Mouse (Mus musculus) limb, embryonic 11.5 days (tissue): ENCODE data around the gene Agr3. TPM values are rescaled to one million over a fixed set of nuclear protein-coding genes. Genes with fewer than 3 reads are reported as not detected.
A peak's percentile ranks its signal among the peaks of the same experiment; 100 is the strongest.

Experiments
- ATAC-seq: fragments of 200-750 bp; cut with Nextera tagmentation; 2 replicates; pipeline ENCODE4 v1.8.0; 2017; ENCODE audit warnings: low read depth; ENCODE audit not compliant: insufficient number of reproducible peaks, low FRiP score, low TSS enrichment
- DNase-seq: peaks from one replicate; pipeline ENCODE4 v3.0.0-alpha.2; 2015; ENCODE audit warnings: low spot score
- H3K27ac ChIP-seq: fragments of 300-500 bp; sonication (generic); replicated peaks from 2 replicates; pipeline ENCODE4 v1.5.1; 2014; ENCODE audit warnings: low read depth, mild to moderate bottlenecking, low read length
- H3K27me3 ChIP-seq: fragments of 300-500 bp; sonication (generic); 2 replicates; pipeline ENCODE4 v1.6.1; 2014; ENCODE audit warnings: mild to moderate bottlenecking, low read length, mixed read lengths; ENCODE audit not compliant: control insufficient read depth, insufficient read depth
- H3K36me3 ChIP-seq: fragments of 300-500 bp; sonication (generic); 2 replicates; pipeline ENCODE4 v1.6.1; 2014; ENCODE audit warnings: mild to moderate bottlenecking, low read length, moderate library complexity, mixed read lengths; ENCODE audit not compliant: control insufficient read depth, insufficient read depth
- H3K4me1 ChIP-seq: fragments of 300-500 bp; sonication (generic); 2 replicates; pipeline ENCODE4 v1.6.1; 2014; ENCODE audit warnings: low read length, mixed read lengths; ENCODE audit not compliant: control insufficient read depth, insufficient read depth
- H3K4me2 ChIP-seq: fragments of 300-500 bp; sonication (generic); 2 replicates; pipeline ENCODE4 v1.6.1; 2014; ENCODE audit warnings: low read depth, mild to moderate bottlenecking, moderate library complexity; ENCODE audit not compliant: severe bottlenecking
- H3K4me3 ChIP-seq: fragments of 300-500 bp; sonication (generic); 2 replicates; pipeline ENCODE4 v1.5.1; 2014; ENCODE audit warnings: low read depth, low read length
- H3K9ac ChIP-seq: fragments of 300-500 bp; sonication (generic); 2 replicates; pipeline ENCODE4 v1.6.1; 2014; ENCODE audit warnings: mild to moderate bottlenecking, low read length
- H3K9me3 ChIP-seq: fragments of 300-500 bp; sonication (generic); 2 replicates; pipeline ENCODE4 v1.6.1; 2016; ENCODE audit warnings: low read length; ENCODE audit not compliant: control insufficient read depth
- WGBS: fragments of 180-500 bp; shearing (Covaris S2); extraction: QIAGEN DNeasy Blood & Tissue Kit; methylation state at CpG from one replicate; pipeline ENCODE4 v1.1.7; 2014; 5-methylcytosine and 5-hydroxymethylcytosine counted together
- polyA plus RNA-seq: library from polyadenylated mRNA; unstranded; fragments of >200 nt; fragmentation: Nextera tagmentation; extraction: Ambion mirVana; gene quantifications from 2 replicates; pipeline ENCODE4 v1.2.1, GENCODE M21; 2014

The Agr3 gene
- polyA plus RNA-seq, 1 experiment from 2014 or later, result not detected

DNA sequence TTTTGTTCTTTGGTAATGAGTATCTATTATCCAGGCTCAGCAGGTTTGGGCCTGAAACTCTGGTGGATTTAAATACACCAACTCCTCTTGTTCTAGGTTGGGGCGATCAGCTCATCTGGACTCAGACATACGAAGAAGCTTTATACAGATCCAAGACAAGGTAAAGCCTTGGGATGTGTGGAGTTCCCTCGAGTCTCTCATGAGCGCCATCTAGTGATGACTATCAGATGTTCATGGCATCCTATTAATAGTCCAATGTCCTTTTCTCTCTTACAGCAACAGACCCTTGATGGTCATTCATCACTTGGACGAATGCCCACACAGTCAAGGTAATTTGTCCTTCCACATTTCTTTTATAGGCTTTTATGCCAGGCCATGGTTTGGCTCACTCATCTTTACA, 70.4 kb downstream of the Agr3 start:
- no peak overlapping the region for H3K4me2 ChIP-seq
- no peak overlapping the region for H3K27ac ChIP-seq
- no peak overlapping the region for H3K9ac ChIP-seq
- no peaks in the 10 kb centered on the region for H3K9me3 ChIP-seq
- peak; percentile 52 for DNase-seq
- ATAC-seq, result no peak
- H3K27me3 ChIP-seq, result no peaks in the 10 kb centered on the region
- no peaks in the 10 kb centered on the region for H3K36me3 ChIP-seq
- no peaks in the 10 kb centered on the region for H3K4me1 ChIP-seq
- 36% methylated on average over 5 of the region's 5 CpGs for WGBS
- no peak overlapping the region for H3K4me3 ChIP-seq

Other genes starting within 250 kb of the Agr3 start
- gene Agr2, start 67.3 kb downstream of the Agr3 start, polyA plus RNA-seq, result not detected in 2 replicates
- gene Tspan13, start 116.9 kb downstream of the Agr3 start, polyA plus RNA-seq, result 54.7 and 57.6 TPM in 2 replicates
- 28.1 and 28.5 TPM in 2 replicates for gene Ankmy2, start 231.5 kb downstream of the Agr3 start, polyA plus RNA-seq
- 312 and 328 TPM in 2 replicates for gene Bzw2, start 232.5 kb downstream of the Agr3 start, polyA plus RNA-seq